Mouse (Mus musculus) liver, adult 2 months (tissue): ENCODE measurements around the gene Qsox2.

Source experiments
- CTCF ChIP-seq: fragments of 200-500 bp; IDR thresholded peaks from 2 replicates; pipeline ENCODE4 v1.5.1; 2011; ENCODE audit warnings: low read depth, low read length, control low read depth
- POLR2A ChIP-seq: fragments of 200-500 bp; IDR thresholded peaks from 2 replicates; pipeline ENCODE4 v1.6.1; 2011; ENCODE audit warnings: low read length, control low read depth; ENCODE audit not compliant: insufficient read depth; ENCODE audit errors: extremely low read depth

- TF ChIP-seq CTCF (no peak), POLR2A (no peak)
Observed at GRCm38 (mm10) chr2:26280594-26280993, 43.3 kb upstream of the Qsox2 start.
